Mouse (Mus musculus) frontal cortex, adult (tissue): ENCODE results near the gene Mgll.
A peak's percentile ranks its signal among the peaks of the same experiment; 100 is the strongest.

Experiments
- ATAC-seq: cut with Nextera tagmentation; 2 replicates; pipeline ENCODE4 v1.9.2; 2017; ENCODE audit warnings: mild to moderate bottlenecking, moderate library complexity, mixed read lengths; ENCODE audit not compliant: low TSS enrichment

Mgll gene

GRCm38 (mm10) chr6:88743601-88744291, 19.5 kb downstream of the Mgll start:
- no peak for ATAC-seq

GRCm38 (mm10) chr6:88745027-88745426, 20.8 kb downstream of the Mgll start:
- no peak for ATAC-seq

- ATAC-seq, result no peak
Observed at GRCm38 (mm10) chr6:88746271-88746670, 22.1 kb downstream of the Mgll start.

- ATAC-seq, result no peak
Observed at GRCm38 (mm10) chr6:88747296-88748040, 23.3 kb downstream of the Mgll start.

DNA sequence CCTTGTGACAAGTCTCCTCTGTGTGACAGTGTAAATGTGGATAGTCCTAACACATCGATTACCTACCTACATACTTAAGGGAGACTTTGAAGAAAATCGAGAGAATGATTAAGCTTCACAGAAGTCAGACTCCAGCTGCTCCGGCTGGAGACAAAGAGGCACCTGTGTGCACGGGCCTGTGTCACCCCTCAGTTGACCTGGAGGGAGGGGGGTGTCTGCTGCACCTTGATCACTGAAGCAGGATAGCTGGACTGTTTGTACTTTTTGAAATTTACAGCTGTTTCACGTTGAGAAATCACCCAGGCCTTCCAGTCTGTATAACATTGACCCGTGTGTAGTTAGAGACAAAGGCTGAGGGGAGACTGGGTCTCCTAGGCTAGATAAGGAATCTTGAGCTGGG, 26.7 kb downstream of the Mgll start:
- no peak for ATAC-seq

- peak; percentile 70 for ATAC-seq
Observed at GRCm38 (mm10) chr6:88752711-88753219, 28.6 kb downstream of the Mgll start.

DNA sequence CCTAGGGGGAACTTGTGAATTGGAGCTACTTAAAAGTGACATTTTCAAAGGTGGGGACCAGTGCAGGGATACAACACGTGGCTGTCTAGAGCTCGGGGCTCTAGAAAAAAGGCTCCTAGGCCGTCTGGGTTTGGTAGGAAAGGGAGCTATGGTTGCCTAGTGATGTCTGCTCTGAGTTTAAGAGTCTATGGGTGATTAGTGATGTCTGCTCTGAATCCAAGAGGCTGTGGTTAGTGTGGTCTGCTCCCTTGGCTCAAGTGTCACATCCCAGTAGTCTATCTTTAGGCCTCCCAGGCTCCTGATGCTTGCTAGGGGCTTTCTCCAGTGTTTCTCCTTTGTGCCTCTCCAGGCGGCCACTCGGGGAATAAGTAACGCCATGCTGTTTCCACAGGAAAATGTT, 29.4 kb downstream of the Mgll start:
- no peak for ATAC-seq

DNA sequence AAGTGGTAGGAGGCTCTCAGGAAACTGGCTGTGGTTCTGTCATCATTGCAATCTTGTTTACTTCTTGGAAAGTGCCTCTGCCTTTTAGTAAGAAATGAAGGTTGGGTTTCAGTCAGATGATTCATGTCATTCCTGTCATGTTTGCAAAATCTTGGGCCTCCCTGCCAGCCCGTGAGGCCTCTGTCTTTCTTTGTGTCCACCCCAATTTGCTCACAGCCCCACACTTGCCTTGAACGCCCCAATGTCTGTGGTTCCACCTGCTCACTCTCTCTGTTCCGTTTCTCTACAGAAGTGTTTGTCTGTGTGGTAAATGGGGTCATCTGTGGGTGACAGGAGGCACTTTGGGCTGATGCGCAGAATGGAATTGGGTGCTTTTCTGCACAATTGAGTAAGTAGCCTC, 32.8 kb downstream of the Mgll start:
- no peak for ATAC-seq

GRCm38 (mm10) chr6:88758074-88758473, 33.9 kb downstream of the Mgll start:
- ATAC-seq, result no peak

GRCm38 (mm10) chr6:88758568-88759522, 34.6 kb downstream of the Mgll start:
- no peak for ATAC-seq

- peak; percentile 77 for ATAC-seq
Observed at GRCm38 (mm10) chr6:88759793-88760453, 35.7 kb downstream of the Mgll start.

DNA sequence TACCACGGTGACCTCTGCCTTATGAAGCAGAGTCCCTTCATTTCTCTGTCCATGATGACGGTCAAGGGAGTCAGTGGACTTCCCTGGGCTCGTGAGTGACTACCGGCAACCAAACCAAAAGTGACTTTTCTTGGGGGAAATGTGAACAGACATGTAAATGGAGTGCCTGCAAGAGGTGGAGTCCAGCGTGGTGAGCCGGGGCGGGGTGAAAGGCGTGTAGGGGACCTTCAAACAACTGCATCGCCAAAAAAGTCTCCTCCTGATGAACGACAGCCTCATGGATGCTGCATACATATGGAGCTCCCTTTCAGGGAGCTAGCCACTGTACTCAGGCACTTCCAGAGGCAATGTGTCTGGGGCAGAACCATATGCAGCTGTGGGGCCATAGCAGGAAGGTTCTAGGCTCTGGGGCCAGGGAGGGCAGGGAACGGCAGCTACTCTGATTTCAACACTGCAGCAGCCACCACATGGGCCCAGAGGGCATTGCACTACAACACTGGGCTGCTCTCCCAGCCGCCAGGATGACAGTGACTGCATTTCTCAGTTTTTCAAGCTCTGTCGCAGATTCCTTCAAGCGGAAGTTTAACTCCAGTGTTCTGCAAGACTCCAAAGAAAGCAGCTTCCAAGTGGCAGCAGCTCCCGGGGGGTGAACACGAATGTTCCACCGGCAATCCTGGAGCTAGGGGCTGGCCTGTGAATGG, 36.9 kb downstream of the Mgll start:
- ATAC-seq, result peak; percentile 2; the same call in 1 of the 2 replicates

DNA sequence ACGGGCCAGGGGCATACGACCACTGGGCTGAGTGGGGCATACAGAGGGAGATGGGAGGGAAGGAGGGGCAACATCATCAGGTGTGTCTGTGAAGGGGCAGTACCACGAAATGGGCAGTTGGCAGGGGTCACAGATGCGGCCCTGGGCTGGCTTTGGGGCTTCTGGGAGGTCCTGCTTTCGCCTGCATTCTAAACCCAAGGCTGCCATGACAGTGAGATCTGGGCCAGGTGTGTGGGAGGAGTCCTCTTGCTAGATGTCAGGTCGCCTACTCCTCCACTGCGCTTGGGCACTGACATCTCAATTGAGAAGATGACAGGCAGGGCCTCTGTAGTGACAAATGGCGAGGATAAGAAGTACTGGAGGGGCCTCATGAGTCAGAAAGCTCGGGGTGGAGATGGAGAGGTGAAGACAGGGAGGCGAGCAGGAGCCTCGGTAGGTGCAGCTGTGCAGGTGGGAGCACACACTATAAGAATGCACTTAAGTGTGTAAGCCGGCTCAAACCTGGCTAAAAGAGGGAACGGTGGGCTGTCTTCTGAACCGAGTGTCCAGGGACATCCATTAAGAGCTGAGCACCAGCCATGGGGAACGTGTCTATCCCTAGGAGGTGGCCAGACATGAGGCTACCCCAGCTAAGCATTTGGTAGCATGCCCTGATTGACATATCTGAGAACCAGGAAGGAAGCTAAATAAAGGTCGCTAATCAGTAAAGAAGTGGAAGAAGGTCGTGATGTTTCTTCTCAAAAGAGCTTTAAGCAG, 37.6 kb downstream of the Mgll start:
- ATAC-seq, result no peak

GRCm38 (mm10) chr6:88762440-88763196, 38.4 kb downstream of the Mgll start:
- no peak for ATAC-seq

GRCm38 (mm10) chr6:88763518-88764077, 39.4 kb downstream of the Mgll start:
- 0 out of 2 replicates have a peak, but pooled peaks have one; percentile 23 for ATAC-seq

DNA sequence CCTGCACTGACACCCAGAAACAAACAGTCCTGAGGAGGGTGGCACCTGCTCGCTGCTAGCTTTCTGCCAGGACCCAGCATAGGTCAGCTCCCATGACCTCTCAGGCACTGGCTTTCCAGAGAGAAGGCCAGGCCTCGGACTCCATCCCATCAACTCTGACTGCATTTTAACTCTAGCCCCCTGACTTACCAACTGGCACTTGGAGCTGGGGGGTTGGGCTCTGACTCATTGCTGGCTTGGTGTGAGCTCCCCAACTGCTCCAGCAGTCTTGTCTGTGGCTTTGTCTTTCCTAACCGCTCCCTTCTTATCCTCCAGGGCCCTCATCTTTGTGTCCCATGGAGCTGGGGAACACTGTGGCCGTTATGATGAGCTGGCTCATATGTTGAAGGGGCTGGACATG, 40.1 kb downstream of the Mgll start:
- ATAC-seq, result no peak

DNA sequence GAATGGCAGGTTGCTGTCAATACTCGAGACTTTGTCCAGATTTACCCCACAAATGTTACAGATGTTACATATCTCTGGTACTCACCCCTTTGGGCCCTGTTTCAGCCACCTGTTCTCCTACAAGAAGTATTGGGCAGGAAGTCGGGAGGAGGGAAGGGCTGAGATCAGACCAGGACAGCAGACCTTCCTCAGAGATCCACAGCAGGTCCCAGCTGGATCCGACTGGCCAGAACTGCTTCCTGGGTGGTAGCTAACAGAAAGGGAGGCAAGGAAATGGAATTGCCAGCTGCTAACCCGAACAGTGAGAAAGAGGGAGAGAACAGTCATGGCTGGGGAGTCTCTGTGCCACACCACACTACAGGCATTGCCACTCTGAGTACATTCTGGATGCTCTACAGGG, 43.5 kb downstream of the Mgll start:
- ATAC-seq, result no peak

DNA sequence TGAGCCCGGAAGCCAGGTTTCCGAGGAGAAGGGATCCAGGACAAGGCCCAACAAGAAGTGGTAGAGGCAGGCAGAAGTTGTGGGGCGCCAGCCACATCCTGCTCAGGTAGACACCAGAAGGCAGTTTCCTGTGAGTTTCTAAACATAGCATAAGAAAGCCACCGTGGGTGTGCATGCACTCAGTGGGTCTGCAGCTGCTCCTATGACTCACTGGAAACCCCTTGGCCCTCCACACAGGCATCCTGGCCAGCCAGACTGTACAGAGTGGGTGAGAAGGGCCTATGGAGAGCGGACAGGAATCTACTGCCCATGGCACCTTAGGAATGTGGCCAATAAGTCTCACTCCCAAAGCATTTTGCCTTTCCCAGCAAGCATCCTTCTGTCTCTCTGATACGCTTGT, 45.5 kb downstream of the Mgll start:
- no peak for ATAC-seq

GRCm38 (mm10) chr6:88770300-88770904, 46.2 kb downstream of the Mgll start:
- ATAC-seq, result no peak
